Mouse (Mus musculus) liver, adult 2 months (tissue): ENCODE measurements around the gene Unc119b. TPM values are rescaled to one million over a fixed set of nuclear protein-coding genes. Genes with fewer than 3 reads are reported as not detected.

ENCODE experiments used
- DNase-seq: peaks from one replicate; pipeline ENCODE4 v3.0.0-alpha.2; 2011; ENCODE audit warnings: low read depth, low spot score; ENCODE audit errors: extremely low read depth
- H3K27ac ChIP-seq: fragments of 200-500 bp; replicated peaks from 2 replicates; pipeline ENCODE4 v1.5.1; 2012; ENCODE audit warnings: low read depth, mild to moderate bottlenecking, control low read depth, inconsistent platforms, low read length; ENCODE audit not compliant: insufficient read depth
- H3K27me3 ChIP-seq: fragments of 200-500 bp; 2 replicates; pipeline ENCODE4 v1.6.1; 2012; ENCODE audit warnings: mild to moderate bottlenecking, moderate library complexity, low read length, inconsistent platforms; ENCODE audit not compliant: control insufficient read depth, insufficient read depth
- H3K36me3 ChIP-seq: fragments of 200-500 bp; 2 replicates; pipeline ENCODE4 v1.6.1; 2012; ENCODE audit warnings: low read length, inconsistent platforms; ENCODE audit not compliant: control insufficient read depth, insufficient read depth
- H3K4me1 ChIP-seq: fragments of 200-500 bp; 2 replicates; pipeline ENCODE4 v1.6.1; 2011; ENCODE audit warnings: low read length; ENCODE audit not compliant: control insufficient read depth, insufficient read depth
- H3K4me3 ChIP-seq: fragments of 200-500 bp; 2 replicates; pipeline ENCODE4 v1.5.1; 2011; ENCODE audit warnings: low read depth, mild to moderate bottlenecking, control low read depth, low read length, moderate library complexity; ENCODE audit not compliant: insufficient read depth
- H3K79me2 ChIP-seq: fragments of 200-500 bp; 2 replicates; pipeline ENCODE4 v1.6.1; 2012; ENCODE audit warnings: inconsistent platforms, mild to moderate bottlenecking, low read length, moderate library complexity; ENCODE audit not compliant: control insufficient read depth, insufficient read depth
- H3K9ac ChIP-seq: fragments of 200-500 bp; 2 replicates; pipeline ENCODE4 v1.6.1; 2012; ENCODE audit warnings: low read depth, mild to moderate bottlenecking, control low read depth, inconsistent platforms, low read length
- CTCF ChIP-seq: fragments of 200-500 bp; IDR thresholded peaks from 2 replicates; pipeline ENCODE4 v1.5.1; 2011; ENCODE audit warnings: low read depth, low read length, control low read depth
- POLR2A ChIP-seq: fragments of 200-500 bp; IDR thresholded peaks from 2 replicates; pipeline ENCODE4 v1.6.1; 2011; ENCODE audit warnings: low read length, control low read depth; ENCODE audit not compliant: insufficient read depth; ENCODE audit errors: extremely low read depth
- WGBS: fragments of 180-500 bp; shearing (Covaris S2); methylation state at CpG from one replicate; pipeline ENCODE4 v1.1.7; 2018; 5-methylcytosine and 5-hydroxymethylcytosine counted together
- polyA plus RNA-seq: library from polyadenylated mRNA; depleted of rRNA; stranded (reverse); fragments of >200 nt; gene quantifications from 2 replicates; pipeline ENCODE4 v1.2.3, GENCODE M21; 2012
- total RNA-seq: library from RNA; depleted of rRNA; stranded (reverse); fragments of >200 nt; gene quantifications from 2 replicates; pipeline ENCODE4 v1.2.3, GENCODE M21; 2014

Gene Unc119b
- total and polyA plus RNA-seq, 2 experiments = 12.5 to 29.4 TPM

DNA sequence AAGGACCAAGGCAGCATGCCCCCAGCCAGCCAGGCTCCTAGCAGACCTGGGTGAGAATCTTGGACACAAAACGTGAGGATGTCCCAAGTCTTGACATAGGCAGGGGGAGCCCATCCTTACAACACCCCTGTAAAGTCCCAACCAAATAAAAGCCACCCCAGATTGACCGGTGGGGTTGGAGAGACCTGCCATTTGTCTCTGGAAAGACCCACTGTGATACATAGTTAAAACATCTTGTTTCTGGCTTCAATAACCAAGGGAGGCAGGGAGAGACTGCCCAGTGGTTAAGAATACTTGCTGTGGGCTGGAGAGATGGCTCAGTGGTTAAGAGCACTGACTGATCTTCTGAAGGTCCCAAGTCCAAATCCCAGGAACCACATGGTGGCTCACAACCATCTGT, 32.5 kb downstream of the Unc119b start:
- peaks cover 4% of the 10 kb centered on the region; the same call in 1 of the 2 replicates for H3K36me3 ChIP-seq
- no peak overlapping the region for H3K9ac ChIP-seq
- no peaks in the 10 kb centered on the region for H3K79me2 ChIP-seq
- H3K27me3 ChIP-seq = no peaks in the 10 kb centered on the region
- peak; percentile 19 for DNase-seq
- H3K4me3 ChIP-seq = no peak overlapping the region
- H3K4me1 ChIP-seq = peaks cover 29% of the 10 kb centered on the region
- no peak overlapping the region for H3K27ac ChIP-seq
- 92% methylated on average over 2 of the region's 2 CpGs for WGBS
- no peak for TF ChIP-seq POLR2A
- TF ChIP-seq CTCF = no peak

DNA sequence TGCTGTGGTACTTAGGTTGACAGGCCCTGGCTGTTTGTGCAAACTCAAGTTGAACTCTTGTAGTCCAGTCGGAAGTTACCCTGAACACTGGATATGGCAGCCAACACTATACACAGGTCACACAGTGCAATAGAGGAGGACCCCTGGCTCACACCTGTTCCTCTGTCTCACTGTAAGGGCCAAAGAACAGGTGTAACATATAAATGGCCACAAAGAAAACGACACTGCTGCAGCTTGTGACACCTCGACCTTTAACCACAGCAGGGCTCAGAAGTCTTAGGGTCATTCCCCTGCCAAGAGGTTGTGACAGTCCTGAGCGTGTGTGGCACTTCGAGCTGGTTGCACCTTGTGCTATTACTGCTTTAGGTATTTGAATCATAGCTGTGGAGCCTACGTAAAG, 34.3 kb downstream of the Unc119b start:
- Histone ChIP-seq H3K4me3 (no peak overlapping the region), H3K27ac (peak overlapping the region; percentile 78), H3K79me2 (no peaks in the 10 kb centered on the region), H3K36me3 (peaks cover 4% of the 10 kb centered on the region; the same call in 1 of the 2 replicates), H3K9ac (no peak overlapping the region), H3K27me3 (no peaks in the 10 kb centered on the region), H3K4me1 (peaks cover 29% of the 10 kb centered on the region)
- no peak for TF ChIP-seq CTCF
- TF ChIP-seq POLR2A = no peak
- 25% methylated on average over 6 of the region's 6 CpGs for WGBS
- DNase-seq = peak; percentile 91

DNA sequence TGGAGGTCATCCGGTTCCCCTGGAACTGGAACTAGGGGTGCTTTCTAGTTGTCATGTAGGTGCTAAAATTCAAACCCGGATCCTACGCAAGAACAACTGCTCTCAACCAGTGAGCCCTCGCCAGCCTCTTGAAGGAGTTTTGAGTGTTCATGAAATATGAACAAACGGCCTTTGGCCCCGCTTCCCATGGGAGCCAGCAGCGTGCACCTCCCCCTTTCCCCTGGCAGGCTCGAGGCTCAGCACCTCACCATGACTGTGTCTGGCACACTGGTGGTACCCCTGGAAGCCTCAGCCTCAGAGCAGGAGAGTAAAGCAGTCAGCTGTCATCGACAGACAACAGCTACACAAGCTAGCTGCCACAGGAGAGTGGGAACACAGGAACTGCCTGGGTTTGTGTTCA, 34.8 kb downstream of the Unc119b start:
- no peak overlapping the region for H3K4me3 ChIP-seq
- H3K4me1 ChIP-seq = peaks cover 29% of the 10 kb centered on the region
- H3K27me3 ChIP-seq = no peaks in the 10 kb centered on the region
- DNase-seq = peak; percentile 63
- TF ChIP-seq POLR2A = no peak
- no peak for TF ChIP-seq CTCF
- WGBS = 26% methylated on average over 9 of the region's 9 CpGs
- H3K79me2 ChIP-seq = no peaks in the 10 kb centered on the region
- peak overlapping the region; percentile 19 for H3K9ac ChIP-seq
- peaks cover 6% of the 10 kb centered on the region; the same call in 1 of the 2 replicates for H3K36me3 ChIP-seq
- peak overlapping the region; percentile 78 for H3K27ac ChIP-seq

DNA sequence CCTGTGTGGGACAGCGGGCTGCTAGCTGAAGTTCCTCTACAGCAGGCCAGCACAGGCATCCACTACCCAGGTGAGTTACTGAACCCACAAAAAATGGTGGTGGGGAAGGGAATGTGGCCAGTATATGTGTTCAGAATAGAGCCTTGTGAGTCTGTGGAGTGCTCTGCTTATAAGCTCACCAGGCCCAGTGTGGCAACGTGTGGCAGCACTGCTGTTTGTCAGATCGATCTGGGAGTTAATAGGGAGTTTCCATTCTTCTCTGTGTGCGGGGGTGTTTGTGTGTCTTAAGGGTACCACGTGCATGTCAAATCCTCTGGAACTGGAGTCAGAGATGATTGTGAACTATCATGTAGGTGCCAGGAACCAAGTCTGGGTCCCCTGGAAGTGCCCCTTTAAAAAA, 35.2 kb downstream of the Unc119b start:
- H3K27ac ChIP-seq = peak overlapping the region; percentile 78
- TF ChIP-seq CTCF = no peak
- TF ChIP-seq POLR2A = no peak
- no peaks in the 10 kb centered on the region for H3K27me3 ChIP-seq
- DNase-seq = peak; percentile 81
- 0 out of 2 replicates have a peak overlapping the region, but pooled peaks have one; percentile 18 for H3K9ac ChIP-seq
- no peaks in the 10 kb centered on the region for H3K79me2 ChIP-seq
- peaks cover 29% of the 10 kb centered on the region for H3K4me1 ChIP-seq
- peaks cover 7% of the 10 kb centered on the region; the same call in 1 of the 2 replicates for H3K36me3 ChIP-seq
- 38% methylated on average over 5 of the region's 5 CpGs for WGBS
- H3K4me3 ChIP-seq = no peak overlapping the region

DNA sequence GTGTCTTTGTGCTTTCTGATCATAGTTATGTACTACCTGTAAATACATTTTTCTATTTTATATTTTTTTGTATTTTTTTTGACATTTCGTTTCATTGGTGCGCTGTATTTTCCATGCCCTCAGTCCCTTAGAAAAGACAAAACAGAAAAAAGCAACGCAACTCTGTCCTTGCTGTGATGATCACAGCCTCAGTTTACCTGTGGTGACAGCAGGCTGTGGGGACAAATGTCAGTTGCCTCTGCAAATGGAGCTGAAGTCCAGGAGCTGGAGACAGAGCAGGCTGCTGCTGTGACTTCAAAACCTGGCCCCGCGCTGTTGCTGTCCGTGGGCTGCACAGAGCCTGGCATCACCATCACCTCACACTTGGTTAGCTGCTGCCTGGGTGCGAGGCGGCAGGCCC, 36.6 kb downstream of the Unc119b start, which contains the start of gene Gm10401:
Gene Gm10401 (minus strand): TSS at position 101 of the 400 bp plus-strand sequence.
- no peak within 1 kb of the TSS for H3K9ac ChIP-seq
- no peak for TF ChIP-seq POLR2A
- H3K79me2 ChIP-seq = no peaks in the 10 kb centered on the region
- H3K27ac ChIP-seq = peak within 1 kb of the TSS; percentile 78; the same call in 1 of the 2 replicates
- WGBS = 98% methylated on average over 8 of the region's 8 CpGs
- no peak within 1 kb of the TSS for H3K4me3 ChIP-seq
- DNase-seq = no peak
- H3K4me1 ChIP-seq = peaks cover 29% of the 10 kb centered on the region
- peaks cover 9% of the 10 kb centered on the region; the same call in 1 of the 2 replicates for H3K36me3 ChIP-seq
- no peaks in the 10 kb centered on the region for H3K27me3 ChIP-seq

DNA sequence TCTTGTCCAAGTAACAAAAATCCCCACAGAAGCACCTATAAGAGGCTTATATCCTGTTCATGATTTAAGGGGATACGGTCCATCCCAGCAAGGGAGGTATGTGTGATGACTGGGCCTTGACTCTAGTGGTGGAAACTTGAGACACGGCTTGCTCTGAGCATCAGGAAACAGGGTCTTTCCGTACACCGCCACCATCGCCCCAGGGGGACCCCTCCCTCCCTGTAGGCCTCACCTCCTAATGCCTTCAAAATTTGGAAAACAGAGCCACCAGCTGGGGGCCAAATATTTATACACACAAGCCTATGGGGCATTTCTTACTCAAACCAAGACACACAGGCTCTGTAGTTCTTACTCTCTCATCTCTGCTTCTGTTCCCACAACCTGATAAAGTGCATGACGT, 43.0 kb downstream of the Unc119b start:
- Histone ChIP-seq H3K27me3 (no peaks in the 10 kb centered on the region), H3K27ac (no peak overlapping the region), H3K9ac (no peak overlapping the region), H3K79me2 (0 out of 2 replicates have a peak, but pooled peaks cover 4% of the 10 kb centered on the region), H3K36me3 (peaks cover 20% of the 10 kb centered on the region), H3K4me1 (no peaks in the 10 kb centered on the region), H3K4me3 (no peak overlapping the region)
- 94% methylated on average over 6 of the region's 6 CpGs for WGBS
- no peak for DNase-seq
- TF ChIP-seq POLR2A = no peak
- TF ChIP-seq CTCF = no peak
